In the genomic region with DNA sequence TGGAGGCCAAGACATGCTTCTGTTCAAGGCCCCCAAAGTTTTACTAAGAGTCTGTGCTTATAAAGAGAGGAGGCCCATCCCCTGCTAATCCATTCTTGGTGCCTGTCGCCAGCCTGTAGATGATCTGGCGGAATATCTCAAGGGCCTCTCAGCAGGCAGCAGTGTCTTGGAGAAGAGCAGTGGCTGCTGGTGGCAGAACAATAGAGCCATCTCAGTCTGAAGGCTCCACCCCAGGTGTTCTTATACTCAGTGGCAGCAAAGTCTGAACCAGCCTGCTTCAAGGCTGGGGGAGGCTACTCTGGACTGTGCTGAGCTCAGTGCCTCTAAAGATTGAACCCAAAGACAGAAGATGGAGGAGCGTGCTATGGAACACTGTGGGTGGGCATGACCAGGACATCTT, we compare ENCODE assay signal across 18 mouse cellular contexts.
"Had no signal": no experiment of that assay in that cellular context is flagged by ENCODE, and none has a peak within 500 bp of the region (broad histone marks: within the 10 kb centered on the region; RNA-seq: fewer than 3 reads in every experiment).

No protein-coding gene starts in this region.

- H3K4me3 ChIP-seq: liver, embryonic 12.5 days; midbrain, embryonic 10.5 days; midbrain, embryonic 12.5 days; myocyte; neural tube, embryonic 13.5 days; neural tube, embryonic 15.5 days had no signal

- H3K4me2 ChIP-seq: liver, embryonic 12.5 days; lung, embryonic 14.5 days; midbrain, embryonic 12.5 days; neural tube, embryonic 13.5 days; neural tube, embryonic 15.5 days had no signal

- H3K9ac ChIP-seq: liver, embryonic 12.5 days; liver, embryonic 14.5 days; lung, embryonic 14.5 days; midbrain, embryonic 12.5 days; neural tube, embryonic 13.5 days; neural tube, embryonic 15.5 days had no signal

- H3K27me3 ChIP-seq: liver, embryonic 12.5 days; midbrain, embryonic 12.5 days; neural tube, embryonic 13.5 days had no signal

- H3K27ac ChIP-seq: liver, embryonic 12.5 days; liver, embryonic 14.5 days; midbrain, embryonic 10.5 days; midbrain, embryonic 12.5 days; neural tube, embryonic 13.5 days; neural tube, embryonic 15.5 days had no signal

- ATAC-seq: liver, embryonic 12.5 days; midbrain, embryonic 16.5 days had no signal

- DNase-seq: lung, adult 18-20 months; lung, embryonic 14.5 days; lung, postnatal 10 days; lung, postnatal 4 days; midbrain, embryonic 14.5 days; retina, postnatal 1 day; right cerebral cortex, adult 18-20 months; right cerebral cortex, postnatal 25 days; right cerebral cortex, postnatal 4 days; spleen, adult 18-20 months had no signal

- H3K9me3 ChIP-seq: midbrain, embryonic 10.5 days; midbrain, embryonic 12.5 days; neural tube, embryonic 15.5 days had no signal

- H3K36me3 ChIP-seq: liver, embryonic 12.5 days; midbrain, embryonic 10.5 days; midbrain, embryonic 12.5 days; neural tube, embryonic 13.5 days; neural tube, embryonic 15.5 days had no signal
